Mouse (Mus musculus): ENCODE data around the gene Mrgprb4. TPM values are rescaled to one million over a fixed set of nuclear protein-coding genes. Genes with fewer than 3 reads are reported as not detected.

Mrgprb4 gene
- not detected in 2 replicates for polyA plus RNA-seq (2012; rRNA removed)

GRCm38 (mm10) chr7:48199188-48199587 lies at the start of gene Mrgprb4:
Gene Mrgprb4, minus strand, starts transcription at chr7:48199288.

GRCm38 (mm10) chr7:48168919-48169318 lies 30.2 kb downstream of the Mrgprb4 start, which contains the start of gene Mrgprb5:
Gene Mrgprb5, minus strand, starts transcription at chr7:48169019.

Other genes starting within 250 kb of the Mrgprb4 start
- gene Mrgpra4, start 217.2 kb downstream of the Mrgprb4 start, polyA plus RNA-seq (2012; rRNA removed) = 0.14 TPM in 1 of 2 replicates, not detected in the other
- not detected in 2 replicates for gene Mrgprx1, start 171.7 kb downstream of the Mrgprb4 start, polyA plus RNA-seq (2012; rRNA removed)
- not detected in 2 replicates for gene Mrgprb5, start 30.3 kb downstream of the Mrgprb4 start, polyA plus RNA-seq (2012; rRNA removed)
- gene Mrgprb8, start 189.2 kb upstream of the Mrgprb4 start, polyA plus RNA-seq (2012; rRNA removed) = not detected in 2 replicates

All from ovary, adult 2 months (tissue).